Mouse (Mus musculus): Measurements from ENCODE around the gene Ccdc107. TPM values are rescaled to one million over a fixed set of nuclear protein-coding genes. Genes with fewer than 3 reads are reported as not detected.
A peak's percentile ranks its signal among the peaks of the same experiment; 100 is the strongest.

The Ccdc107 gene
- polyA plus RNA-seq (2014; fragmentation: Nextera tagmentation; extraction: Ambion mirVana), result 54.6 and 61.1 TPM in 2 replicates

DNA sequence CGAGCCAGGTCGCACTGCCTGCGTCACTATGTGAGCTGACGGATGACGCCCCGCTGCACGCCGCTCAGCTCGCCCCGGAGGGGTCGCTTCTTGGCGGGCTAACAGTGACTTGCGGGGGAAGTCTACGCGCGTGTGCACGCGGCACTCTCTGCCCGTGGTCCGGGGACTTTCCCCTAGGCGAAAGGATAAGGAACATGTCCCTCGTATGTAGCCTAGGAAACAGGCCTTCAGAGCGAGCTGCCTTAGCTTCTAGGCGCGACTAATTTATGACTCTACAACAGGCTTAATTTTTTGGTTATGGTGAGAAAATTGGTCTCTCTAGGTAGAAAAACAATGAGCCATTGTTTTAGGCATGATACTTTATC, at the start of gene Ccdc107:
Gene Ccdc107, plus strand, starts transcription at position 80 of the 365 bp plus-strand sequence.
- Histone ChIP-seq H3K27me3 (ENCODE audit: control insufficient read depth, insufficient read depth, low read length) (no peaks in the 10 kb centered on the region), H3K4me2 (ENCODE audit: low read depth, low read length) (peak within 1 kb of the TSS; percentile 61), H3K36me3 (replicated peaks; ENCODE audit: control insufficient read depth, insufficient read depth, low read depth, low read length) (0 out of 2 replicates have a peak, but pooled peaks cover 3% of the 10 kb centered on the region), H3K9ac (replicated peaks; ENCODE audit: low read length) (peak within 1 kb of the TSS; percentile 58), H3K9me3 (replicated peaks; ENCODE audit: control insufficient read depth, low read length) (no peaks in the 10 kb centered on the region), H3K4me1 (ENCODE audit: control insufficient read depth, insufficient read depth, low read length) (no peaks in the 10 kb centered on the region; the same call in none of the 2 replicates), H3K27ac (replicated peaks; ENCODE audit: low read depth, low read length) (peak within 1 kb of the TSS; percentile 60), H3K4me3 (ENCODE audit: low read depth, low read length) (peak within 1 kb of the TSS; percentile 52)
- ATAC-seq (replicated peaks; ENCODE audit: insufficient number of reproducible peaks, low FRiP score, low TSS enrichment, low read depth), result peak; percentile 96
- under 1% methylated on average over 25 of the region's 25 CpGs for WGBS
- DNase-seq (ENCODE audit: low spot score), result peak; percentile 96

DNA sequence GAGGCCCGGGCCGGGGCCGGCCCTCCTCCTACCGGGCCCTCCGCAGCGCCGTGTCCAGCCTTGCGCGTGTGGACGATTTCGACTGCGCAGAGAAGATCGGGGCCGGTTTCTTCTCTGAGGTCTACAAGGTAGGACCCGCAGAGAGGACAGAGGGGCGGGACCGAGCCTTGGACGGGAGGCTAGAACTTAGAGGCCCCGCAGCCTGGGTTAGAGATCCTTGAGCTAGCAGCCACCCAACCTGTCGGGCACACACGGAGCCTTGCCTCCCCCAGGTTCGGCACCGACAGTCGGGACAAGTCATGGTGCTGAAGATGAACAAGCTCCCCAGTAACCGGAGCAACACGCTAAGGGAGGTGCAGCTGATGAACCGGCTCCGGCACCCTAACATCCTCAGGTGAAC, 49.2 kb upstream of the Ccdc107 start:
- 1% methylated on average over 28 of the region's 28 CpGs for WGBS
- peak overlapping the region; percentile 98 for H3K4me3 ChIP-seq (ENCODE audit: low read depth, low read length)
- H3K36me3 ChIP-seq (replicated peaks; ENCODE audit: control insufficient read depth, insufficient read depth, low read depth, low read length), result peaks cover 8% of the 10 kb centered on the region

DNA sequence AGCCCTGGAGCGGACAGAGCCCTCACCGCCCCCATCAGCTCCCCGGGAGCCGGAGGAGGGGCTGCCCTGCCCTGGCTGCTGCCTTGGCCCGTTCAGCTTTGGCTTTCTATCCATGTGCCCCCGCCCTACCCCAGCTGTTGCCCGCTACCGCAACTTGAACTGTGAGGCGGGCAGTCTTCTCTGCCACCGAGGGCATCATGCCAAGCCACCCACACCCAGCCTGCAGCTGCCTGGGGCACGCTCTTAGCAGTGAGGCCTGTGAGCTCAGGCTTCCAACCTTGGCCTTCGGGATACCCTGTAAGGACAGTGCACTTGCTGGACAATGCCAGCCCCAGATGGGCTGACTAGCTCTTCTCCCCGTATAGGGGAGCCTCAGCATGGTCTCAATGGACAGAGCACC, 45.4 kb upstream of the Ccdc107 start:
- ATAC-seq (replicated peaks; ENCODE audit: insufficient number of reproducible peaks, low FRiP score, low TSS enrichment, low read depth) (no peak), DNase-seq (ENCODE audit: low spot score) (no peak)
- no peaks in the 10 kb centered on the region for H3K9me3 ChIP-seq (replicated peaks; ENCODE audit: control insufficient read depth, low read length)
- no peak overlapping the region for H3K4me3 ChIP-seq (ENCODE audit: low read depth, low read length)
- 95% methylated on average over 13 of the region's 13 CpGs for WGBS
- H3K27ac ChIP-seq (replicated peaks; ENCODE audit: low read depth, low read length), result no peak overlapping the region
- no peaks in the 10 kb centered on the region for H3K27me3 ChIP-seq (ENCODE audit: control insufficient read depth, insufficient read depth, low read length)
- peaks cover 8% of the 10 kb centered on the region for H3K36me3 ChIP-seq (replicated peaks; ENCODE audit: control insufficient read depth, insufficient read depth, low read depth, low read length)
- H3K9ac ChIP-seq (replicated peaks; ENCODE audit: low read length), result no peak overlapping the region
- peaks cover 4% of the 10 kb centered on the region; the same call in 1 of the 2 replicates for H3K4me1 ChIP-seq (ENCODE audit: control insufficient read depth, insufficient read depth, low read length)
- H3K4me2 ChIP-seq (ENCODE audit: low read depth, low read length), result no peak overlapping the region

More for the DNA sequence above, 49.2 kb upstream of the Ccdc107 start:
- peak overlapping the region; percentile 96 for H3K9ac ChIP-seq (replicated peaks; ENCODE audit: low read length)
- no peaks in the 10 kb centered on the region for H3K9me3 ChIP-seq (replicated peaks; ENCODE audit: control insufficient read depth, low read length)
- H3K27me3 ChIP-seq (ENCODE audit: control insufficient read depth, insufficient read depth, low read length), result no peaks in the 10 kb centered on the region
- H3K4me1 ChIP-seq (ENCODE audit: control insufficient read depth, insufficient read depth, low read length), result peaks cover 4% of the 10 kb centered on the region; the same call in 1 of the 2 replicates
- peak overlapping the region; percentile 92 for H3K4me2 ChIP-seq (ENCODE audit: low read depth, low read length)
- ATAC-seq (replicated peaks; ENCODE audit: insufficient number of reproducible peaks, low FRiP score, low TSS enrichment, low read depth), result 0 out of 2 replicates have a peak, but pooled peaks have one; percentile 3
- H3K27ac ChIP-seq (replicated peaks; ENCODE audit: low read depth, low read length), result peak overlapping the region; percentile 81
- peak; percentile 48 for DNase-seq (ENCODE audit: low spot score)

- H3K4me1 ChIP-seq (ENCODE audit: control insufficient read depth, insufficient read depth, low read length), result peaks cover 4% of the 10 kb centered on the region; the same call in 1 of the 2 replicates
- no peak overlapping the region for H3K4me2 ChIP-seq (ENCODE audit: low read depth, low read length)
- H3K27me3 ChIP-seq (ENCODE audit: control insufficient read depth, insufficient read depth, low read length), result no peaks in the 10 kb centered on the region
- no peaks in the 10 kb centered on the region for H3K9me3 ChIP-seq (replicated peaks; ENCODE audit: control insufficient read depth, low read length)
- ATAC-seq (replicated peaks; ENCODE audit: insufficient number of reproducible peaks, low FRiP score, low TSS enrichment, low read depth) (no peak), DNase-seq (ENCODE audit: low spot score) (no peak)
- WGBS, result 92% methylated on average over 3 of the region's 3 CpGs
- no peak overlapping the region for H3K27ac ChIP-seq (replicated peaks; ENCODE audit: low read depth, low read length)
- H3K4me3 ChIP-seq (ENCODE audit: low read depth, low read length), result no peak overlapping the region
- no peak overlapping the region for H3K9ac ChIP-seq (replicated peaks; ENCODE audit: low read length)
- H3K36me3 ChIP-seq (replicated peaks; ENCODE audit: control insufficient read depth, insufficient read depth, low read depth, low read length), result peaks cover 8% of the 10 kb centered on the region
Observed at GRCm38 (mm10) chr4:43448554-43448953, 44.1 kb upstream of the Ccdc107 start.

DNA sequence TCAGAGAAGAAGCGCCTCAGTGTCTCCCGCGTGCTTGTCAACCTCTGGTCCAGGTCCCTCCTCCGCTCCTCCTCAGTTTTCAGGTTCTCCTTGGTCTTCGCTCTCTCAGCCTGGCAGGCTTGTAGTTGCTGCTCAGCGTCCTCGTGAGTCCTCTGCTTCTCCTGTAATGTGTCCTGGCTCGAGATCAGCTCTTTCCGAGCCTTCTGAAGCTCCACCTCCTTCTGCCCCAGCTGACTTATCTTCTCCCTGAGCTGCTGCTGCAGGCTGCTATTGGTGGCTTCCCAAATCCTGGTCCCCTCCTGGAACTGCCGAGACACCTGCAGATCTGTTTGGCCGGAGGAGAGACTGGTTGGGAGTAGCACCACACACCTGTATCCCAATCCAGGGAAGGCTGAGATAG, 40.4 kb upstream of the Ccdc107 start:
- Histone ChIP-seq H3K36me3 (replicated peaks; ENCODE audit: control insufficient read depth, insufficient read depth, low read depth, low read length) (no peaks in the 10 kb centered on the region; the same call in 1 of the 2 replicates), H3K9me3 (replicated peaks; ENCODE audit: control insufficient read depth, low read length) (no peaks in the 10 kb centered on the region), H3K27me3 (ENCODE audit: control insufficient read depth, insufficient read depth, low read length) (peaks cover 6% of the 10 kb centered on the region; the same call in 1 of the 2 replicates), H3K4me3 (ENCODE audit: low read depth, low read length) (no peak overlapping the region), H3K9ac (replicated peaks; ENCODE audit: low read length) (no peak overlapping the region), H3K4me2 (ENCODE audit: low read depth, low read length) (no peak overlapping the region), H3K4me1 (ENCODE audit: control insufficient read depth, insufficient read depth, low read length) (no peaks in the 10 kb centered on the region; the same call in 1 of the 2 replicates), H3K27ac (replicated peaks; ENCODE audit: low read depth, low read length) (no peak overlapping the region)
- 62% methylated on average over 11 of the region's 11 CpGs for WGBS
- no peak for DNase-seq (ENCODE audit: low spot score)
- no peak for ATAC-seq (replicated peaks; ENCODE audit: insufficient number of reproducible peaks, low FRiP score, low TSS enrichment, low read depth)

- Histone ChIP-seq H3K9me3 (replicated peaks; ENCODE audit: control insufficient read depth, low read length) (no peaks in the 10 kb centered on the region), H3K4me1 (ENCODE audit: control insufficient read depth, insufficient read depth, low read length) (no peaks in the 10 kb centered on the region; the same call in 1 of the 2 replicates), H3K27me3 (ENCODE audit: control insufficient read depth, insufficient read depth, low read length) (peaks cover 6% of the 10 kb centered on the region; the same call in 1 of the 2 replicates), H3K4me2 (ENCODE audit: low read depth, low read length) (peak overlapping the region; percentile 41), H3K36me3 (replicated peaks; ENCODE audit: control insufficient read depth, insufficient read depth, low read depth, low read length) (no peaks in the 10 kb centered on the region), H3K9ac (replicated peaks; ENCODE audit: low read length) (no peak overlapping the region), H3K4me3 (ENCODE audit: low read depth, low read length) (peak overlapping the region; percentile 5), H3K27ac (replicated peaks; ENCODE audit: low read depth, low read length) (no peak overlapping the region)
- WGBS, result under 1% methylated on average over 14 of the region's 18 CpGs
- peak; percentile 38 for DNase-seq (ENCODE audit: low spot score)
- ATAC-seq (replicated peaks; ENCODE audit: insufficient number of reproducible peaks, low FRiP score, low TSS enrichment, low read depth), result no peak
Observed at GRCm38 (mm10) chr4:43453413-43453812, 39.3 kb upstream of the Ccdc107 start.

- H3K4me3 ChIP-seq (ENCODE audit: low read depth, low read length), result peak within 1 kb of the TSS; percentile 5
- WGBS, result 31% methylated on average over 20 of the region's 20 CpGs
- H3K27me3 ChIP-seq (ENCODE audit: control insufficient read depth, insufficient read depth, low read length), result peaks cover 6% of the 10 kb centered on the region; the same call in 1 of the 2 replicates
- no peak within 1 kb of the TSS for H3K9ac ChIP-seq (replicated peaks; ENCODE audit: low read length)
- peak within 1 kb of the TSS; percentile 41 for H3K4me2 ChIP-seq (ENCODE audit: low read depth, low read length)
- H3K27ac ChIP-seq (replicated peaks; ENCODE audit: low read depth, low read length), result no peak within 1 kb of the TSS
- no peaks in the 10 kb centered on the region for H3K36me3 ChIP-seq (replicated peaks; ENCODE audit: control insufficient read depth, insufficient read depth, low read depth, low read length)
- peak; percentile 19 for DNase-seq (ENCODE audit: low spot score)
- H3K9me3 ChIP-seq (replicated peaks; ENCODE audit: control insufficient read depth, low read length), result no peaks in the 10 kb centered on the region
- no peaks in the 10 kb centered on the region; the same call in 1 of the 2 replicates for H3K4me1 ChIP-seq (ENCODE audit: control insufficient read depth, insufficient read depth, low read length)
- no peak for ATAC-seq (replicated peaks; ENCODE audit: insufficient number of reproducible peaks, low FRiP score, low TSS enrichment, low read depth)
Observed at GRCm38 (mm10) chr4:43454041-43454836, 38.5 kb upstream of the Ccdc107 start, which contains the start of gene Cd72. Gene Cd72, minus strand, starts transcription at chr4:43454628.

- 25% methylated on average over 4 of the region's 4 CpGs for WGBS
- Histone ChIP-seq H3K27me3 (ENCODE audit: control insufficient read depth, insufficient read depth, low read length) (peaks cover 6% of the 10 kb centered on the region; the same call in 1 of the 2 replicates), H3K36me3 (replicated peaks; ENCODE audit: control insufficient read depth, insufficient read depth, low read depth, low read length) (no peaks in the 10 kb centered on the region), H3K27ac (replicated peaks; ENCODE audit: low read depth, low read length) (no peak overlapping the region), H3K9me3 (replicated peaks; ENCODE audit: control insufficient read depth, low read length) (no peaks in the 10 kb centered on the region), H3K4me2 (ENCODE audit: low read depth, low read length) (no peak overlapping the region), H3K4me3 (ENCODE audit: low read depth, low read length) (no peak overlapping the region), H3K9ac (replicated peaks; ENCODE audit: low read length) (no peak overlapping the region), H3K4me1 (ENCODE audit: control insufficient read depth, insufficient read depth, low read length) (no peaks in the 10 kb centered on the region; the same call in 1 of the 2 replicates)
- ATAC-seq (replicated peaks; ENCODE audit: insufficient number of reproducible peaks, low FRiP score, low TSS enrichment, low read depth), result no peak
- no peak for DNase-seq (ENCODE audit: low spot score)
Observed at GRCm38 (mm10) chr4:43456470-43456869, 36.2 kb upstream of the Ccdc107 start.
